Mouse (Mus musculus) right cerebral cortex, postnatal 10 days (tissue): ENCODE measurements at regions not wholly inside any gene's neighbourhood (a gene's known extent, or its start where the extent isn't known, plus 50 kb on each side); places are given as distances from the start of the nearest gene placed in this dataset.
"Not testable (repeated sequence)": the region's sequence is repeated elsewhere in the genome, so short reads cannot be mapped to it uniquely, and the experiment has no call there.

Experiments
- DNase-seq, 2 experiments: peaks; one replicate each; pipeline ENCODE4 v3.0.0; 2021; ENCODE audit warnings: low spot score in 2 of 2

DNA sequence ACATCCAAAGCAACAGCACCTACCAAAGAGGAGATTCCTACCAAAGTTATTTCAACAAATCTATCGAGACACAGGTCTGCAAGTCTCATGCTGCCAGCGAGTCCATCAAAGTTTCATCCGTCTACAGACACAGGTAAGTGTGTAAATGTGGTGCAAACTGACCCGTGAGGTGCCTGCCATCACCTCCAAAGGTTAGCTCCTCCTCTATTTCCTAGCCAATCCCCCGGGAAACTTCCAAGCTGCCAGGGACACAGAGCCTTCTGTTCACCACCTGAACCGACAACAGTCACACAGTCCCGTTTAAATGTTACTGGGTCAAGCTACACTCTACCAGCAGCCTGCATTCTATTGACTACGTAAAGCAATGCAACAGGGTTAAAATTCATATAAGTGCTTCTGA is 113.5 kb downstream of the Snurf start:
- DNase-seq, result not testable (repeated sequence)

DNA sequence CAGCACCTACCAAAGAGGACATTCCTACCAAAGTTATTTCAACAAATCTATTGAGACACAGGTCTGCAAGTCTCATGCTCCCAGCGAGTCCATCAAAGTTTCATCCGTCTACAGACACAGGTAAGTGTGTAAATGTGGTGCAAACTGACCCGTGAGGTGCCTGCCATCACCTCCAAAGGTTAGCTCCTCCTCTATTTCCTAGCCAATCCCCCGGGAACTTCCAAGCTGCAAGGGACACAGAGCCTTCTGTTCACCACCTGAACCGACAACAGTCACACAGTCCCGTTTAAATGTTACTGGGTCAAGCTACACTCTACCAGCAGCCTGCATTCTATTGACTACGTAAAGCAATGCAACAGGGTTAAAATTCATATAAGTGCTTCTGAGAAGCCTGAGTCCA is 146.4 kb downstream of the Snurf start:
- DNase-seq, result peak; percentile 29 to 35
